Mouse (Mus musculus) layer of hippocampus, postnatal 25 days (tissue): ENCODE measurements around the gene Fars2. TPM values are rescaled to one million over a fixed set of nuclear protein-coding genes. Genes with fewer than 3 reads are reported as not detected.
A peak's percentile ranks its signal among the peaks of the same experiment; 100 is the strongest.

Source experiments
- DNase-seq, 2 experiments: peaks; one replicate each; pipeline ENCODE4 v3.0.0; 2022; ENCODE audit warnings: mixed read lengths in 2 of 2, low spot score in 1 of 2; ENCODE audit errors: extremely low spot score in 1 of 2
- total RNA-seq, 2 experiments: library from RNA; stranded (reverse); gene quantifications; 2 replicates each; pipeline ENCODE4 v1.2.3; 2021

Fars2 gene
- total RNA-seq, result 10 to 100 TPM; 33.8 to 37.6 TPM

- peak; percentile 88 to 98 for DNase-seq
Observed at GRCm38 (mm10) chr13:36117143-36118014, at the start of gene Fars2, which contains the start of gene Lyrm4. TSS of gene Fars2 (plus strand) at chr13:36117412. TSS of gene Lyrm4 (minus strand) at chr13:36117526.

DNA sequence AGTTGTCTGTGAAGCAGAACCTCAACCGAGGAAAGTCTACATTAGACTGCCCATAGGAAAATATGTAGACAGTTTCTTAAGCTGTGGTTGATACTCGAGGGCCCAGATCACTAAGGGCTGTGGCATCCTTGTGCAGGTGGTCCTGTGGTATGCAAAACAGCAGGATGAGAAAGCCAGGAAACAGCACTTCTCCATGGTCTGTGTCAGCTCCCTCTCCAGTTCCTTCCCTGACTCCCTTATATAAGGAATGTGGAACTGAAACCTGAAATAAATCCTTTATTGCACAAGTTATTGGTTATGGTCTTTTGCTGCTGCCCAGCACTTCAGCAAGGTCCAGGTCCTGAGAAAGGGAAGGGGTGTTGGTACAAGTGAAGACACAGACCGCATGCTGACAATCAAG lies 42.7 kb upstream of the Fars2 start:
- no peak for DNase-seq

- no peak for DNase-seq
Observed at GRCm38 (mm10) chr13:36081591-36081990, 35.6 kb upstream of the Fars2 start.

DNA sequence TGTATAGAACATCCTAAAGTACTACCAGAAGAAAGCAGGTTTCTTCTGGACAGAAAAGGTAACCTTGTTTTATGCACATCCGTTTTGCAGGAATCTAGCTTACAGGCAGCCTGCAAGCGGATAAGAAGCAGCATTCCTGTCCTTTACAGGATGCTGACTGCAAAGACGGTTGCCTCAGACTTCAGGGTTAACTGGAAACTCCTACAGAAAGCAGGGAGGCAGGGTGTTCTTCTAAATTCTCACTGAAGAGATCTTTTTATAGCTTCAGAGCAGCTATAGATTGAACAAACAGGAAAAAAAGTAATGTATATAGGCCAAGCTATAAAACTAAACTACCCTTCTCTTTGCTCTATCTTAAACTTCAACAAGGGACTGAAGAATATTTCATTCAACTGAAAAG lies 32.5 kb upstream of the Fars2 start:
- no peak for DNase-seq

DNA sequence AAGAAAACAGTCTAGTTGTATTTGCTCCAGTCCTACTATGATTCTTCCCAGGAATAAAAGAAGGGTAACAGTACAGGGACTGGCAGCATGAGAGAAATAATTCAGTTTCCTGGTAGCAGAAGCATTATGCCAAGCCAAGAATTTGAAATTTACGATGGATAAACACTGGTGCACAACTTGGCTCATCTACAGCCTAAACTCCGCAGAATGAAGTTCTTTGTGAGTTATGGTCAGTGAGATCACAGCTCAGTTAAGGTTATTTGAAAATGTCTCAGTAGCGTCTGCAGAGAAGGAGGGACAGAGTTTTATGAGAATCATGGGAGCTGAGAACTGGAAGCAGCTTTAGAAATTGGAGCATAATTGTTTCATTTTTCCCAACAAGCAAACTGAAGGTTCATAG lies 31.2 kb upstream of the Fars2 start:
- DNase-seq, result no peak

GRCm38 (mm10) chr13:36086608-36087391 lies 30.4 kb upstream of the Fars2 start:
- no peak for DNase-seq

DNA sequence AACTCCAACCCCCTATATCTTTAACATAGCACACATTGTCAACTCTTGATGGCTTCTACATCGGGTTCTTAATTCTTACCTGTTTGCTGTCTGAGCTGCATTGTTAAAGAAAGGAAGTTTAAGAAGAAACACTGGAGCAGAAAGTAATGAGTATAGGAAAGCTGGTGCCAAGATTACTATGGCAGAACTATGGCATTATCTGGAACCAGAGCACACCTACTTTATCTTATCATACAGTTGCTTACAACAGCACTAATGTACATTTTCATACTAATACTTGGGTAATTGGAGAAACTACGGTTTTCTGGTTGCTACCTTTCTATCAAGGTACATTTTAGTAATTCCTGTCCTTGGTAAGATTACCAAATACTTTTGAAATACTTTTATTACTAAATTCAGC lies 29.8 kb upstream of the Fars2 start:
- no peak for DNase-seq

DNA sequence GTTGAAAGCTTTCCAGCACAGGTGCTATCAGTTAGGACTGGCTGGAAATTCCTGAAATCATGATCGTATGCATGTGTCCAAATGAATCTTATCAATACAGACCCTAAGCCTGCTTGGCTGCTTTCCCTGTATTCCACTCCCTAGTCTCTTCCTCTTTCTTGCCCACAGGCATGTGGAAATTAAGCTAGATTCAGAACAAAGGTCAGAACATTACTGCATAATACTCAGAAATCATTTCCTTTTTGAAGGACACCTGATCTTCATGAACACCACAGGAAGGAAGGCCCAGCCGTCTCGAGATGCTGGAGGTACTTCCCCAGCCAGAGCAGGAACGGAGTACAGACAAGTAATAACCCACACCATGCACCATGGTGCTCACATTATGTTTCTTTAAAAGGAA lies 29.0 kb upstream of the Fars2 start:
- DNase-seq, result no peak

DNA sequence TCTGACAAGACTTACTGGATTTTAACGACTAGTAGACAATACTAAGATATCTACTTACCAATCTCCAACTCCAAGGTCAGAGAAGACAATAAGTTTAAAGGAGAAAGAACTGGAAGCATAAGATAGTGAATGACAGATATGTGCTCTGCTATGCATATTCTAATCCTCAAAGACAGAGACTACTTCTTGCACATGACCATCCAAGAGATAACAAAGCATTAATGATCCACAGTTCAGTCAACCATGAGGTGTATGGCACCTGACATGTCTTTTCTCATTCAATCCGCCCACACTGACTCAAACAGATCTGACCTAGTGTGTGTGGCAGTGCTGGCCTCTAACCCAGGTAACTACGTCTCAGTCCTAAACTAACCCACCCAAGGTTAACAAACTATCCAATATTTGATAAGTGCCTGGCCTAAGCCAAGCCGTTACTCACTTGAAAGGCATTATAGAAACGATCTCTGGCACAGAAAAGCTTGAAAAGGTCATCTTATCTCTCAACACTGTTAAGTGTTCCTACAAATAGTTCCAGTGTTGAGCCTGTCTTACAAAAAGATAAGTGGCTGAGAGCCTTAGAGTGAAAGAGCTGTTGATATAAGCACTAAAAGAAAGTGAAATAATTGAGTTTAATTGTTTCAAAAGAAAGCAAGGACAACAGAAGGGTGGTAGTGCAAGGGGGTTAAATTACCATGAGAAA lies 20.4 kb upstream of the Fars2 start:
- DNase-seq, result no peak

- no peak for DNase-seq
Observed at GRCm38 (mm10) chr13:36105591-36105990, 11.6 kb upstream of the Fars2 start.

GRCm38 (mm10) chr13:36108528-36108927 lies 8.7 kb upstream of the Fars2 start:
- no peak for DNase-seq

DNA sequence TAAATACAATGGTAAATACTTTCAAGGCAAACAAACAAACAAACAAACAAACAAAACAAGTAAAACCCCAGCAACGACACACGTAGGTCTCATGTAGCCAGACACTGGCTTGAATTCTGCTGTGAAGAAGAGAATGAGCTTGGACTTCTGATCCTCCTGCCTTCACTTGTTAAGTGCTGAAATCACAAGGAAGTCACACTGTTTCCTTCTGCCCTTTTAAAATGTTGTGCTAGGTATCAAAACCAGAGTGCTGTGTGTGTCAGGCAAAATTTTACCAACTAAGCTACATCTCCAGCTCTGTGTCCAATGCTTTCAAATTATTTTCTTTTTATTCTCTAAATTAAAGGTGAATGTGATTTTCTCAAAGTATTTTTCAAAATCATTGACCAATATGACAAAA lies 5.9 kb upstream of the Fars2 start:
- DNase-seq, result no peak

DNA sequence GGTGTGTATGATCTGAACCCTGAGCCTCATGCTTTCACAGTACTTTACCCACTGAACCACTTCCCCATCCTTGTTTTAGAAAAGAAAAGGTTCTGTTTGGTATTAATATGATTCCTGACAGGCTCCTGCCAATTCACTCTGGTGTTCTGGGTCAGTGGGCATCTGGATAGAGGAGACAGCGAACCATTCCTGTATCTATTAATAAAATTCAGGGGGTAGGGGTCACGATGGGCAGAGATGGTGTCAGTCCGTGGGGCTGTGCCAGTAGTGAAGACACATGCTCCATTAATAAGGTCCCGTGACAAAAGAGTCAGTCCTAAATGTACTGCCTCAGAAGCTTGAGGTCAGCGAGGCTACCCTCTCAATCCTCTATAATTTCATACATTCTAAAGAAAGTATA lies 4.0 kb upstream of the Fars2 start:
- DNase-seq, result no peak

GRCm38 (mm10) chr13:36116520-36117142 lies 581 bp upstream of the Fars2 start:
- DNase-seq, result peak; percentile 19 to 22

- DNase-seq, result no peak
Observed at GRCm38 (mm10) chr13:36119684-36120083, 2.5 kb downstream of the Fars2 start.

DNA sequence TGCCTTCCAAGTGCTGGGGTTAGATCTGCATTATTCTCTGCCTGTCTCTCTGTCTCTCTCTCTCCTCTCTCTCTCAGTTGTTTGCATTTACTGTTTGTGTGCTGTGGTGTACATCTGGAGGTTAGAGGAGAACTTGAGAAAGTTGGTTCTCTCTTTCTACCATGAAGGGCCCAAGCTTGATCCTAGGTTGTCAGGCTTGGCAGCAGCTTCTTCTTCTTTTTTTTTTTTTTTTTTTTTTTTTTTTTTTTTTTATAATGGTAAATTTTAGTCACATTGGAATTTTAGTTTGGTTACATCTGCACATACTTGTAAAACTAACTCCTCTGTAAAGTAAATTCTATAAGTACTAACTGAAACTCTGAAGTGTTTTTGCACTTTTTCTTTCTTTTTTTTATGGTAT lies 3.4 kb downstream of the Fars2 start:
- no peak for DNase-seq

GRCm38 (mm10) chr13:36129360-36130054 lies 12.3 kb downstream of the Fars2 start:
- no peak for DNase-seq

DNA sequence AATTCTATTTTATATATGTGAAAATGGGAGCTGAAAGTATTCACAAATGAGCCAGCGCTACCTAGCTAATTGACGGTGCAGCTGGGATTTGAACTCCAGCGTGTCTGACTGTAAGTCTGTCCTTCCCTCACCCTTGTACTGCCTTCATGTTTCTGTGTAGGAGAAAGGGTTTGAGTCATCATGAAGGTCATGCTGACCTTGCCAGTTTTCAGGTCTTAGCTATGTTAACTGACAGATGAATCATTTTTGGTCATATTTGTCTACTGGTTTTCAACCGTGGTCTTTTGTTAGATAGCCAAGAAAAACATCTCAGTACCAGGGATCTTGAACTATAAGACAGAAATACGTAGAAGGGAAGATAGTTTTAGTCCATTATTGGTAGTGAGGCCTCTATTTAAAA lies 14.2 kb downstream of the Fars2 start:
- DNase-seq, result no peak

GRCm38 (mm10) chr13:36131992-36132649 lies 14.9 kb downstream of the Fars2 start:
- DNase-seq, result no peak
